Mouse (Mus musculus) gastrocnemius, postnatal 25 days (tissue): ENCODE data around the gene Dhx16. TPM values are rescaled to one million over a fixed set of nuclear protein-coding genes. Genes with fewer than 3 reads are reported as not detected.
"Not testable (repeated sequence)": the region's sequence is repeated elsewhere in the genome, so short reads cannot be mapped to it uniquely, and the experiment has no call there.

Experiments
- DNase-seq: peaks from one replicate; pipeline ENCODE4 v3.0.0; 2022
- microRNA-seq, 2 experiments: library from miRNA; unstranded; fragments of <30 nt; microRNA quantifications; one replicate each; pipeline ENCODE4 v1.2.0; 2021; ENCODE audit warnings: borderline replicate concordance in 2 of 2
- total RNA-seq, 2 experiments: library from RNA; stranded (reverse); gene quantifications; 1 replicate in 1 of 2; 2 replicates in 1 of 2; pipeline ENCODE4 v1.2.3; 2021

The Dhx16 gene
- total RNA-seq, 2 experiments from 2014 or later: 14.8 to 15.2 TPM

GRCm38 (mm10) chr17:35920384-35920783, 40.8 kb downstream of the Dhx16 start:
- no peak for DNase-seq

GRCm38 (mm10) chr17:35920862-35921562, 41.4 kb downstream of the Dhx16 start:
- DNase-seq: no peak

- DNase-seq: no peak
Observed at GRCm38 (mm10) chr17:35921710-35922109, 42.1 kb downstream of the Dhx16 start.

GRCm38 (mm10) chr17:35922566-35922965, 42.9 kb downstream of the Dhx16 start:
- DNase-seq: no peak

- no peak for DNase-seq
Observed at GRCm38 (mm10) chr17:35923281-35923680, 43.7 kb downstream of the Dhx16 start.

- DNase-seq: no peak
Observed at GRCm38 (mm10) chr17:35927471-35927870, 47.9 kb downstream of the Dhx16 start.

- DNase-seq: no peak
Observed at GRCm38 (mm10) chr17:35929534-35929933, 49.9 kb downstream of the Dhx16 start.

- DNase-seq: no peak
Observed at GRCm38 (mm10) chr17:35930627-35931026, 51.0 kb downstream of the Dhx16 start.

- no peak for DNase-seq
Observed at GRCm38 (mm10) chr17:35932608-35933007, 53.0 kb downstream of the Dhx16 start.

GRCm38 (mm10) chr17:35935763-35936162, 56.1 kb downstream of the Dhx16 start:
- not testable (repeated sequence) for DNase-seq

- DNase-seq: no peak
Observed at GRCm38 (mm10) chr17:35937700-35938348, 58.2 kb downstream of the Dhx16 start.

- DNase-seq: no peak
Observed at GRCm38 (mm10) chr17:35939108-35939507, 59.5 kb downstream of the Dhx16 start.

GRCm38 (mm10) chr17:35939941-35940340, 60.3 kb downstream of the Dhx16 start:
- DNase-seq: no peak

Small RNA genes lying within 50 kb of the gene (microRNA-seq; reads per million reads assigned to microRNA genes)
- gene Gm28033 (0 reads per million in 2 experiments), gene Mir1894 (0 reads per million in 2 experiments)

Other genes starting within 250 kb of the Dhx16 start
- not detected for gene Mucl3, start 236.1 kb upstream of the Dhx16 start, total RNA-seq
- 10 to 100 TPM in 1 of 2 experiments, 1 to 10 TPM in 1; 9.9 to 14.7 TPM for gene Vars2, start 212.2 kb upstream of the Dhx16 start, total RNA-seq
- gene Gtf2h4, start 206.1 kb upstream of the Dhx16 start, total RNA-seq: 10 to 100 TPM; 14.7 to 15.3 TPM
- 10 to 100 TPM; 14.1 to 16.1 TPM for gene Ddr1, start 175.2 kb upstream of the Dhx16 start, total RNA-seq
- gene Ier3, start 58.1 kb upstream of the Dhx16 start, total RNA-seq: 1 to 10 TPM; 4.0 to 4.5 TPM
- gene Flot1, start 56.6 kb upstream of the Dhx16 start, total RNA-seq: 10 to 100 TPM; 41.0 to 46.3 TPM
- 10 to 100 TPM; 39.2 to 54.5 TPM for gene Tubb5, start 41.5 kb upstream of the Dhx16 start, total RNA-seq
- gene Mdc1, start 38.3 kb upstream of the Dhx16 start, total RNA-seq: 1 to 10 TPM; 3.7 to 5.2 TPM
- 1 to 10 TPM in 1 of 2 experiments, under 1 TPM in 1; 0.74 to 1.6 TPM for gene Nrm, start 18.5 kb upstream of the Dhx16 start, total RNA-seq
- 1 to 10 TPM; 4.8 to 8.0 TPM for gene Ppp1r18, start 14.2 kb upstream of the Dhx16 start, total RNA-seq
- 10 to 100 TPM; 62.4 to 86.6 TPM for gene 2310061I04Rik, start 17.6 kb downstream of the Dhx16 start, total RNA-seq
- gene Atat1, start 30.3 kb downstream of the Dhx16 start, total RNA-seq: 1 to 10 TPM; 3.0 to 4.6 TPM
- 10 to 100 TPM; 52.8 to 59.6 TPM for gene Mrps18b, start 36.6 kb downstream of the Dhx16 start, total RNA-seq
- gene Ppp1r10, start 36.6 kb downstream of the Dhx16 start, total RNA-seq: 10 to 100 TPM; 17.7 to 25.5 TPM
- gene Abcf1, start 89.9 kb downstream of the Dhx16 start, total RNA-seq: 10 to 100 TPM; 64.6 to 68.1 TPM
- 10 to 100 TPM; 14.7 to 16.1 TPM for gene Gnl1, start 100.0 kb downstream of the Dhx16 start, total RNA-seq
- 1 to 10 TPM; 2.6 to 3.9 TPM for gene Prr3, start 100.4 kb downstream of the Dhx16 start, total RNA-seq
- 1 to 10 TPM; 1.6 to 1.7 TPM for gene H2-T24, start 140.7 kb downstream of the Dhx16 start, total RNA-seq
- 1 to 10 TPM; 6.2 to 8.7 TPM for gene H2-T23, start 153.0 kb downstream of the Dhx16 start, total RNA-seq
- 1 to 10 TPM; 5.8 to 7.2 TPM for gene H2-T22, start 162.9 kb downstream of the Dhx16 start, total RNA-seq
- not detected for gene Gm6034, start 163.1 kb downstream of the Dhx16 start, total RNA-seq
- gene Gm11127, start 178.6 kb downstream of the Dhx16 start, total RNA-seq: 1 to 10 TPM; 1.3 to 2.4 TPM
- gene Gm19684, start 241.9 kb downstream of the Dhx16 start, total RNA-seq: not detected
- not detected for gene Gm7030, start 249.6 kb downstream of the Dhx16 start, total RNA-seq